Mouse (Mus musculus) sigmoid colon, adult 10 weeks (tissue): ENCODE data around the gene Gm38394. TPM values are rescaled to one million over a fixed set of nuclear protein-coding genes. Genes with fewer than 3 reads are reported as not detected.

Experiments
- polyA plus RNA-seq: library from polyadenylated mRNA; stranded (reverse); fragments of 350-450 nt; fragmentation: Illumina TruSeq; extraction: RNeasy Lipid Tissue Mini Kit (QIAGEN cat#74804); gene quantifications from one replicate; pipeline ENCODE4 v1.2.3, GENCODE M21; 2014; ENCODE audit warnings: low read depth, low replicate concordance

Gm38394 gene
- polyA plus RNA-seq: 34.3 TPM

DNA sequence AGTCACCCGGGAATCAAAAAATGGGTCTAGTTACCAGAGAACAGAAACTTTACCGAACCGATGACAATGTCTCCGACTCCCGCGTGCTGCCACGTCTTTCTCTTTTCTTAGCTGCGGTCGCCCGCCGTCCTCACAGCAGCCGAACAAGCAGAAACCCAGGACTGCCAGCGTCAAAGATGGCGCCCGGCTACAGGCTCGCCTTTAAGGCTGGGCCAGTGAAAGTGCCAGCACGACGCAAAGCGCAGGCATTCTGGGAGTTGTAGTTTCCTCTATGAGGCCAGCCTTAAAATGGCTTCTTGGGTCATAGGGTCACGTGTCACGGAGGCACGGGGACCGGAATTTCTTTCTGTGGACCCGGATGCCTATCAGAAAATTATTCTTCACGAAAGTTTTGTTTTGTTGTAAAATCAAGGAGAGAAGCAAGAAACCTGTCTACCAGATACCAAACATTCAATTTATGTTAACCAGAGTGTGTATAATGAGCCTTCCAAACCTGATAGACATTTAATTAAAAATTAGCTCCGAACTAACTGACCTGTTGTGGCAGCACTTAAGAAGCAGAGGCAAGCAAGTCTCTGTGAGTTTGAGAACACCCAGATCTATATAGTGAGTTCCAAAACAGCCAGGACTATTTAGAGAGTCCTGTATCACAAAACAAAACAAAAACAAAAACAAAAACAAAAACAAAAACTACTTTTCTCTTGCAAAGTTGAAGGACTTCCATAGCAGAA is at the start of gene Gm38394:
TSS of gene Gm38394 (minus strand) at position 116 of the 731 bp plus-strand sequence.

DNA sequence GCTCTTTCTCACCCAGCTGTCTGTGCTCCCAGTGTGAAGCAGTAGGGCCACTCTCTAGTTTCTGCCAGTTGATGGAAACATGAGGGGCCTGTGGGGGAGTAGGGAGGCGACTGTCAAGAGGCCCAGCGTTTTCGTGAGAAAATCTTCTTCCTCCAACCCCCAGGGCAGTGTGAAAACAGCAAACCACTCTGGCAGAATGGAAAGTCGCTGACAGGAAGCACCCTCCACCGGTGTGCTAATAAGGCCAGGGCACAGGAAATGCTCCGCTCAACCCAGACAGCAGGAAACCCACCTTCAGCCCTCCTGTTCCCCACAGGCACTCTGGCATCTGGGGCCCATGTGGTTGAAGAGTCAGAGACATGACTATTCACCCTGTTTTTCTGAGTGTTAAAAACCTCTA is 28.8 kb upstream of the Gm38394 start, which contains the start of gene Lax1:
TSS of gene Lax1 (minus strand) at position 212 of the 400 bp plus-strand sequence.

DNA sequence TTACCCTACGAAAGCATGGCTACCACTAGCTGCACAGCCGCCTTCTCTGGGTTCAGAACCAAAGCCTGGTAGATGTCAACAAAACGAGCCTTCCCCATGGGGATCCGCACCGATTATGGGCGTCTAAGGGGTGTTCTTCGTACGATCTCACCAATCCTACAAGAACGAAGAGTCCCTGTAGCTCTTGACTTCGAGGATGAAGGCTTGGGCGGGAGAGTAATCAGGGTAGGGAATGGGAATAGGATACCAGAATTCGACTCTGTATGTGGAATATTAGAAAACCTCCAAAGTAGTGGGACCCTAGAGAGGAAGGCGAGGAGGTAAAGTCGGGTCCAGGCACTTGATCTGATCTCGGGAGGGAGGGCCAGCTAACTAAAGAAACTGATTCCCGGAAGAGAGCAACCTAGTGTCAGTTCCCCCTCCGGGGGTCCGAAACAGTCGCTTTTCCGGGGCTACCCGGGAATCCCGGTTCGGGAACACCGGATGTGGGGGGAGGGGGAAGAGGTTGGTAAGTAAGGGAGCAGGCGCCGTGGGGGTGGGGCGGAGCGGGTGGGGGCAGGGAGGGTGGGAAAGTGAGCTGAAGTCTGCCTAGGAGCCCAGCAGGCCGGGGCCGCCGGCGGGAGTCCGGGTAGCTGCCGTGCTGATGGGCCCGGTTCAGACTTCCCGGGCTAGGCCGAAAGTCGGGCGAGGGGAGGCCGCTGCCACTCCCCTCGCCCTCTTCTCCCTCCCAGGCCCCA is 484 bp downstream of the Gm38394 start, which contains the start of gene Zbed6:
TSS of gene Zbed6 (minus strand) at position 420 of the 737 bp plus-strand sequence.

DNA sequence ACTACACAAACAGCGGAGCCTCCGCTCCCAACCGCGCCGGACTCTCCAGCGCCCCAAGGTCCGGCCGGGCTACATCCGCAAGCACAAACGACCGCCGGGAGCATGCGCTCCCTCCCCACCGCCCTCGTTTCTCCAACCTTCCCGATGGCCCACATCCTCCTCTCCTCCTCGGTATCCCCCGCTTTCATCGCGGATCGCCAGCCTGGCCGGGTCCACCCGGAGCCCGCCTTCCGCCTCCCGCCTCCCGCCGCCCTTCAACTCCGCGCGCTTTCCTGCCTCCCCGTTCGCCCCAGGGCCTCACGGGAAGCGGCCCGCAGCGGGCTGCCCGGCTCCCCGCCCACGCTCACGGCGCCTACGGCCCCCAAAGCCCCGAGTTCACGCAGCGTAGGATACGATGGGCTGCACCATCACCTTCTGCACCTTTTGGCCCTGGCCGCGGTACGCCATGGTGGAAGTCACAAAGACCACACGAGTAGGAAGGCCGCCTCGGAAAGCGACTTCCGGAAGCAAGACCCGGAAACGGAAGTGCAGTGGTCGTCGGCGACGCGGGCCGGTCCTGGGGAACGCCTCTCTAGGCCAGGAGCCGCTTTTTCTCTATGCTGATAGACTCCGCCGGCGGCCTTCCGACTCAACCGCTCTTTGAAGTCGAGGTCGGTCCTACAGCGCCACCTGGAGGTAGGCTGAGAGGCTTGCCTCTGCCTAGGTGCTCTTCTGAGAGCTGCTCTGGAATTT is 51.2 kb downstream of the Gm38394 start, which contains the start of gene Snrpe:
TSS of gene Snrpe (minus strand) at position 521 of the 732 bp plus-strand sequence.

Other genes with a start within 250 kb of the Gm38394 start
- gene Sox13, start 236.9 kb downstream of the Gm38394 start, polyA plus RNA-seq: 3.3 TPM
- gene Snrpe, start 51.0 kb downstream of the Gm38394 start, polyA plus RNA-seq: 484 TPM
- 32.7 TPM for gene Zbed6, start 433 bp downstream of the Gm38394 start, polyA plus RNA-seq
- gene Lax1, start 28.8 kb upstream of the Gm38394 start, polyA plus RNA-seq: 3.5 TPM
- 56.7 TPM for gene Atp2b4, start 139.7 kb upstream of the Gm38394 start, polyA plus RNA-seq
- 4.4 TPM for gene Optc, start 246.7 kb upstream of the Gm38394 start, polyA plus RNA-seq